Mouse (Mus musculus): ENCODE data around the gene Ap5s1. TPM values are rescaled to one million over a fixed set of nuclear protein-coding genes. Genes with fewer than 3 reads are reported as not detected.

Ap5s1 gene
- total RNA-seq, 2 experiments from 2014 or later: 36.7 to 41.7 TPM

- peak; percentile 91 for DNase-seq
These were observed 19.9 kb upstream of the Ap5s1 start, which contains the start of the genes Cdc25b and Spef1 for GRCm38 (mm10) chr2:131186771-131187601. Cdc25b (plus strand) TSS chr2:131186949. Spef1 (minus strand) TSS chr2:131187282.

- DNase-seq: no peak
These were observed 19.3 kb upstream of the Ap5s1 start for GRCm38 (mm10) chr2:131187602-131187922.

GRCm38 (mm10) chr2:131188311-131188710, 18.6 kb upstream of the Ap5s1 start:
- no peak for DNase-seq

- DNase-seq: no peak
These were observed 17.2 kb upstream of the Ap5s1 start for GRCm38 (mm10) chr2:131189521-131190309.

- DNase-seq: no peak
These were observed 16.4 kb upstream of the Ap5s1 start for GRCm38 (mm10) chr2:131190344-131191004.

GRCm38 (mm10) chr2:131191005-131191390, 15.9 kb upstream of the Ap5s1 start:
- DNase-seq: no peak

GRCm38 (mm10) chr2:131196606-131197316, 10.1 kb upstream of the Ap5s1 start:
- DNase-seq: no peak

GRCm38 (mm10) chr2:131200710-131201109, 6.2 kb upstream of the Ap5s1 start:
- no peak for DNase-seq

- no peak for DNase-seq
These were observed 5.6 kb upstream of the Ap5s1 start for GRCm38 (mm10) chr2:131201262-131201661.

- DNase-seq: no peak
These were observed 3.0 kb upstream of the Ap5s1 start for GRCm38 (mm10) chr2:131203816-131204409.

GRCm38 (mm10) chr2:131204410-131204981, 2.4 kb upstream of the Ap5s1 start:
- DNase-seq: peak; percentile 97 to 98

GRCm38 (mm10) chr2:131205521-131206182, 1.2 kb upstream of the Ap5s1 start:
- DNase-seq: no peak

- DNase-seq: no peak
These were observed 1.5 kb downstream of the Ap5s1 start for GRCm38 (mm10) chr2:131208356-131208755.

GRCm38 (mm10) chr2:131209125-131209795, 2.4 kb downstream of the Ap5s1 start:
- DNase-seq: no peak

- DNase-seq: peak; percentile 97 to 98
These were observed 3.3 kb downstream of the Ap5s1 start for GRCm38 (mm10) chr2:131209969-131210792.

- DNase-seq: peak; percentile 43 to 67
These were observed 4.2 kb downstream of the Ap5s1 start for GRCm38 (mm10) chr2:131211026-131211615.

- peak; percentile 57 to 67 for DNase-seq
These were observed 6.9 kb downstream of the Ap5s1 start for GRCm38 (mm10) chr2:131213773-131214172.

GRCm38 (mm10) chr2:131215941-131216858, 9.3 kb downstream of the Ap5s1 start:
- DNase-seq: peak; percentile 68 to 84
